Mouse (Mus musculus) thymus, adult 2 months (tissue): ENCODE measurements around the gene Ypel3. TPM values are rescaled to one million over a fixed set of nuclear protein-coding genes. Genes with fewer than 3 reads are reported as not detected.

Experiments used
- DNase-seq: peaks from one replicate; pipeline ENCODE4 v3.0.0; 2021
- H3K27ac ChIP-seq: fragments of 200-500 bp; 2 replicates; pipeline ENCODE4 v1.5.1; 2012; ENCODE audit warnings: low read length, control low read depth; ENCODE audit not compliant: control insufficient read depth, insufficient read depth
- H3K27me3 ChIP-seq: fragments of 200-500 bp; 2 replicates; pipeline ENCODE4 v1.6.1; 2012; ENCODE audit warnings: mild to moderate bottlenecking, low read length, moderate library complexity, mixed read lengths; ENCODE audit not compliant: control insufficient read depth, insufficient read depth
- H3K36me3 ChIP-seq: fragments of 200-500 bp; 2 replicates; pipeline ENCODE4 v1.6.1; 2012; ENCODE audit warnings: mild to moderate bottlenecking, low read length, moderate library complexity; ENCODE audit not compliant: control insufficient read depth, insufficient read depth
- H3K4me1 ChIP-seq: fragments of 200-500 bp; replicated peaks from 2 replicates; pipeline ENCODE4 v1.6.1; 2012; ENCODE audit warnings: low read length; ENCODE audit not compliant: control insufficient read depth, insufficient read depth
- H3K4me3 ChIP-seq: fragments of 200-500 bp; 2 replicates; pipeline ENCODE4 v1.5.1; 2012; ENCODE audit warnings: mild to moderate bottlenecking, low read length, control low read depth, moderate library complexity; ENCODE audit not compliant: control insufficient read depth, insufficient read depth
- CTCF ChIP-seq: fragments of 200-500 bp; IDR thresholded peaks from 2 replicates; pipeline ENCODE4 v1.5.1; 2012; ENCODE audit warnings: mild to moderate bottlenecking, control low read depth, low read length, moderate library complexity, borderline replicate concordance; ENCODE audit not compliant: control insufficient read depth, poor library complexity, insufficient read depth; ENCODE audit errors: extremely low read depth
- POLR2A ChIP-seq: fragments of 200-500 bp; IDR thresholded peaks from 2 replicates; pipeline ENCODE4 v1.6.1; 2012; ENCODE audit warnings: mild to moderate bottlenecking, low read length, control low read depth, moderate library complexity; ENCODE audit not compliant: control insufficient read depth, poor library complexity, insufficient read depth; ENCODE audit errors: extremely low read depth
- WGBS: fragments of 180-500 bp; shearing (Covaris S2); methylation state at CpG from one replicate; pipeline ENCODE4 v1.1.7; 2018; 5-methylcytosine and 5-hydroxymethylcytosine counted together
- polyA plus RNA-seq: library from polyadenylated mRNA; depleted of rRNA; stranded (reverse); fragments of >200 nt; gene quantifications from 2 replicates; pipeline ENCODE4 v1.2.3, GENCODE M21; 2012

Gene Ypel3
- polyA plus RNA-seq, 1 experiment: 622 TPM

- 87% methylated on average over 5 of the region's 5 CpGs for WGBS
- H3K4me1 ChIP-seq: peaks cover 19% of the 10 kb centered on the region
- H3K36me3 ChIP-seq: no peaks in the 10 kb centered on the region
Observed at GRCm38 (mm10) chr7:126800269-126801056, 23.7 kb downstream of the Ypel3 start.

GRCm38 (mm10) chr7:126801057-126801422 is 24.3 kb downstream of the Ypel3 start:
- Histone ChIP-seq H3K27me3 (no peaks in the 10 kb centered on the region), H3K27ac (no peak overlapping the region), H3K4me3 (no peak overlapping the region), H3K36me3 (no peaks in the 10 kb centered on the region), H3K4me1 (peaks cover 19% of the 10 kb centered on the region)
- TF ChIP-seq CTCF (no peak), POLR2A (no peak)
- 98% methylated on average over 16 of the region's 16 CpGs for WGBS
- DNase-seq: no peak

More at GRCm38 (mm10) chr7:126800269-126801056, 23.7 kb downstream of the Ypel3 start:
- Histone ChIP-seq H3K27ac (no peak overlapping the region), H3K27me3 (no peaks in the 10 kb centered on the region), H3K4me3 (no peak overlapping the region; the same call in 1 of the 2 replicates)
- DNase-seq: no peak
- no peak for TF ChIP-seq CTCF
- TF ChIP-seq POLR2A: no peak

GRCm38 (mm10) chr7:126802134-126802889 is 25.6 kb downstream of the Ypel3 start:
- TF ChIP-seq CTCF (no peak), POLR2A (no peak)
- Histone ChIP-seq H3K27me3 (no peaks in the 10 kb centered on the region), H3K27ac (no peak overlapping the region), H3K4me1 (peaks cover 14% of the 10 kb centered on the region), H3K36me3 (no peaks in the 10 kb centered on the region), H3K4me3 (no peak overlapping the region)
- 97% methylated on average over 11 of the region's 11 CpGs for WGBS
- DNase-seq: no peak

- Histone ChIP-seq H3K27me3 (no peaks in the 10 kb centered on the region), H3K27ac (no peak overlapping the region), H3K4me1 (peaks cover 6% of the 10 kb centered on the region), H3K4me3 (no peak overlapping the region), H3K36me3 (no peaks in the 10 kb centered on the region)
- WGBS: 90% methylated on average over 6 of the region's 6 CpGs
- TF ChIP-seq POLR2A: no peak
- TF ChIP-seq CTCF: no peak
- no peak for DNase-seq
Observed at GRCm38 (mm10) chr7:126803181-126803580, 26.4 kb downstream of the Ypel3 start.

GRCm38 (mm10) chr7:126803751-126804150 is 27.0 kb downstream of the Ypel3 start:
- Histone ChIP-seq H3K4me1 (peaks cover 7% of the 10 kb centered on the region), H3K27me3 (no peaks in the 10 kb centered on the region), H3K27ac (no peak overlapping the region), H3K4me3 (no peak overlapping the region), H3K36me3 (no peaks in the 10 kb centered on the region)
- TF ChIP-seq POLR2A (no peak), CTCF (no peak)
- DNase-seq: no peak

GRCm38 (mm10) chr7:126806956-126807355 is 30.2 kb downstream of the Ypel3 start:
- 94% methylated on average over 6 of the region's 6 CpGs for WGBS
- DNase-seq: no peak
- H3K4me3 ChIP-seq: no peak overlapping the region
- H3K27me3 ChIP-seq: no peaks in the 10 kb centered on the region
- no peak overlapping the region for H3K27ac ChIP-seq
- peaks cover 9% of the 10 kb centered on the region for H3K4me1 ChIP-seq
- TF ChIP-seq POLR2A (no peak), CTCF (no peak)
- no peaks in the 10 kb centered on the region for H3K36me3 ChIP-seq
